Mouse (Mus musculus): ENCODE measurements at regions not wholly inside any gene's neighbourhood (a gene's known extent, or its start where the extent isn't known, plus 50 kb on each side); places are given as distances from the start of the nearest gene placed in this dataset.

DNA sequence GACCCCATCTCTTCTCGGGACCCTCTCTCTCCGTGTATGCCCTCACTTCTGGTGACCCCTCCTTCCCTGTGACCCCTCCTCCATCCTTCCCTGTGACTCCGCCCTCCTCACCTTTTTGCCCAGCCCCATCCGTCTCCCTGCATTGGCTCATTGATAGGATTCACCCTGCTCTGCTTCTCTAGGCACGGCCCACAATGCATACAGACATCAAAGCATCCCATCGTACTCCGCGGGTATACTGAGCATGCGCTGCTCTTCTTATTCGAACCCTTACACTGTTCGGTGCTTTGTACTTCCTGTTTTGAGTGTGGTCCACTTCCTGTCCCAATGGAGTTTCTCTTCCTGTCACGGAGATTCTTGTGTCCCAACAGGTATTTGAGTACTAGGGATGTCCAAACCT lies 504.8 kb downstream of the Tbc1d22a start:
- ATAC-seq (replicated peaks; ENCODE audit: low read depth, poor library complexity, severe bottlenecking) = no peak

DNA sequence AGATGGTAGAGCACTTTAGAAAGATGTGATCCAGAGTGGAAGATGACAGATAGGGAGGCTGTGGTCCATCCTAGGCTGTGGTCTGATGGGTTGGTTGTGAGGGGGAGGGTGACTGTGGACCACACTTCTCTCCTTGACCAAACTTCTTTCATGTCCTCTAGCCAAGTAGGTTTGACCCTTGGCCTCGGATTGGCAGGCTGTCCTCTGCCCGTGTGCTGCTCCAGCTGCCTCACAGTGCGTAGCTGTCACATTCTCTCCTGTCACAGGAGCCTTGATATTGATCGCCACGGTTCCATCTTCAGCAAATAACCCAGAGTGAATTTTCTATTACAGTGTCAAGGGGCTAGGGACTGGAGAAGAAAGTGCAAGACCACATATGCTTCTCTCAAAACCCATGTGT lies 506.9 kb downstream of the Tbc1d22a start:
- no peak for ATAC-seq (replicated peaks; ENCODE audit: low read depth, poor library complexity, severe bottlenecking)

DNA sequence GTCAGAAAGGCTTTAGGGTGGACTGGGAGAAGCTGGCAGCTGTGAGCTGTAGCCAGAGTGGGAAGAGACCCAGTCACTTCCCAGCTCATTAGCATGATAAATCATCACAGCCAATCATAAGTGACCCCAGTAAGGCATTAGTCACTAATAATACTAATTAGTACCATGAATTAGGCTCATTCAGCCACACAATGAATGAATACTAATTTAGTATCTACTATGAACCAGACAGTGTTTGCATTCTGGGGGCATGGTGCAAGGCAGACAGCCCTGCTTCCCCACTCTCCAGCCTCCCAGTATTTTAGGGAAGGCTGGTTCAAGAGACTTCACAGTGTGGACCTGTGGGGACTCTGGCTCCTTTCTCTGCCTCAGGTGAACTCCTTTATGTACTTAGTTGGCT lies 523.7 kb downstream of the Tbc1d22a start:
- ATAC-seq (replicated peaks; ENCODE audit: low read depth, poor library complexity, severe bottlenecking) = no peak

DNA sequence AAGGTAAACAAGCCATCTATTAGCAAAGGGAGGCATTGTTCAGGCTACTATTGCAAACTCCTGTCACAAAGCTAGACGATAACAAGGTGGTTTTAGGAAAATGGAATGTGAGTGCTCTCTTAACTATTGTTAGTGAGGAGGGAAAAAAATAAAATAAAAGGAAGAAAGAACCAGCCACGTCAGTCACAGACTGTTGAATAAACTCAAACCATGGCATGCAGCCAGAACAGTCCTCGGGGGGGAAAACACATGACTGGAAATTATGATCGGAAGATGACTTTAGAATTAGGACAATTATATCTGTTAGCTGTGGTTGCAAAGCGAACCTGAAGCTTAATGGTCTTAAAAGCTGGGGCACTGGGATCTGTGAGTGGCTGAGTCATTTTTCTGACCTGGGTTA lies 524.1 kb downstream of the Tbc1d22a start:
- ATAC-seq (replicated peaks; ENCODE audit: low read depth, poor library complexity, severe bottlenecking) = no peak

DNA sequence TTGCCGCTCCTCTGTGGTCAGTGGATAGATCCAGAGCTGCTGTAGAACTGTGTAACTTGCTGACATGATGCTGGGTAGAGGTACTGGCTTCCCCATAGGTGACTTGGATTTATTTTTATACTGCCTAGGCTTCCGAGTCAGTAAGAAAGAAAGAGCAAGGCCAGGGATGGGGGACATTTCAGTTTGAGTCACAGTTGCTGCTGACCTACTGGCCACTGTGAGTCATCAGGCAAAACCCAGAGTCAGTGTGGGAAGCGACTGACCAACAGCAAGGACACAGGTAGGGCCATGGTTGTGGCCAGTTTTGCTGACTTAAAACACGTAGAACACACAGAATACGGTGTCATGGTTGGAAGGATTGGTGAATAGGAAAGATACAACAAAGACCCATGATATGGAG lies 524.5 kb downstream of the Tbc1d22a start:
- no peak for ATAC-seq (replicated peaks; ENCODE audit: low read depth, poor library complexity, severe bottlenecking)

DNA sequence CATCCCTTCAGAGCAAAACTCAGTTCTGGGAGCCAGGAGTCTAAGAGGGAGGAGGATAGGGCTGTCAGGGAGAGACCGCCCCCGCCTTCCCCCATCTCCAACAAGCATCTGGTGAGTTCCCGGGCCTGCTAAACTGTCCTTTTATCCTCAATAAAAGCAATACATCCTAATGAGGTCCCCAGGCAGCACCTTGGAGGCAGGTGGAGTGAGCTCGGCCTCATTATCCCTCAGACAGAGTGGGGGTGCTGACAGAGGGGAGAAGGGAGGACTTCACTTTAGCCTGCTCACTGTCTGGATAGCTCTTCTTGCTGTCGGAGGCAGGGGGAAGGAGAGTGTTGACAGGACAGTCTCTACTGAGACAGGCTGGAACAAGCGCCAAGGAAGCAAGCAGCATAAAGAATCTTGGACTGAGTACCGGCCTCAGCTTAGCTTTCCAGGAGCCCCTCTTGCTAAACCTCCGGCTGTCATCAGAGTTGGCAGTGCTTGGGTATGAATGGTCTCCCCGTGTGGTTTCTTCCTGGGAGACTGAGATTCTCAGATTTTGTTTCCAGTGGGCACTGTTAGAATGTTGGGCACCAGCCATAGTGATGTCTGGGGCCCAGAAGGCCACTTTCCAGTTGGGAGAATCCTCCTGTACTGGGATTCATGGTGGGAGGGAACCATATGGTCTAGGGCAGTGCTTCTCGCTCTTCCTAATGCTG lies 537.3 kb downstream of the Tbc1d22a start:
- ATAC-seq (replicated peaks; ENCODE audit: low read depth, poor library complexity, severe bottlenecking) = no peak

DNA sequence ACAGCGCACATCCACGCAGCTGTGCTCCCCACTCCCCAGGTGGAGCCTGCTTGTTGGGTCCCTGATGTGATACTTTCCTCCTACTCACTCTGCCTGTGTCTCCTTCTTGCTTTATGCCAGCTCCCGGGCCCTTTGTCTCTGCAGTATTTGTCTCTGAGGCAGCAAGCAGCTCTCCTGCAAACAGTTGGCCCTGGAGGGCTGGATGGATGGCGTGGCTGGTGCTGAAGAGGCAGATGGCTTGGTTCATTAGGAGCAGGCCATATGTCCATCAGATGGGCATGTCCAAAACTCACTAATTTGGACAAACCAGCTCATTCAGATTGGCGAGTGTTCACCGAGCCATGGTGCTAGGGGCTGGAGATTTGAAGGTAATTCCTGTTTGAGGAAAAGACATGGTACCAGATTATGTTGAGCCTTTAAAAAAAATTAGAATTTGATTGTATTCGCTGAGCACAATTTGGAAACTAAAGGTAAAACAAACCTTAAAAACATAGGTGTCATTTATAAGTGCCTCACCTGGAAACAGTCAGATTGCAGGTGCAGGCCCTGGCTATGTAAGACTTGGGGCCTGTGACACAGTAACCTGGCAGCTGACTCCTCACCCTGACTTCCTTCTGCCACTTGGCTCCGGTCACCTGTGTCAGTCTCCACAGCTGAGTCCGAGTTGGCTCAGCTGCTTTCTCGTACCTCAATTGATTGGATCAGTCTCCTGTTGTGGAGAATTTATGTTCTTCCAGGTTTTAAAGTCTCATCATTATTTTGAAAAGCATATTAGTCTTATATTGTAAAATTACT lies 549.5 kb downstream of the Tbc1d22a start:
- no peak for ATAC-seq (replicated peaks; ENCODE audit: low read depth, poor library complexity, severe bottlenecking)

DNA sequence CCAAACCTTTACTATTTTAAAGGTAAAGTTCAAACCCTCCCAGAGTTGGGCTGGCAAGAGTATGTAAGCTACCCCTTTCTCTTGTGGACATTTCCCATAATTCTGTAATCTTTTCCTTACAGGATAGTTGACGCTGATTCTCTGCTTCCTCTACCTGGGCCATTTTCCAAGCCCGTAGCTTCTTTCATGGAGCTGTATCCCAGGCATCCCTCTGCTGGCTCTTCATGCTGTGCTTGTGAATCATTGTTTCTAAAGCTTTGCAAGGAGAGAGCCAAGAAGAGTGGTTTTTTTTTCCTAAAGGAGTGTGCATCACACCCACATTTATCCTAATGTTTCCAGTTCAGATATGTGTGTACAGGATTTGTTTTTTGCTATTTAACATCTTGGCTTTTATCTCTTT lies 553.4 kb downstream of the Tbc1d22a start:
- ATAC-seq (replicated peaks; ENCODE audit: low read depth, poor library complexity, severe bottlenecking) = no peak

DNA sequence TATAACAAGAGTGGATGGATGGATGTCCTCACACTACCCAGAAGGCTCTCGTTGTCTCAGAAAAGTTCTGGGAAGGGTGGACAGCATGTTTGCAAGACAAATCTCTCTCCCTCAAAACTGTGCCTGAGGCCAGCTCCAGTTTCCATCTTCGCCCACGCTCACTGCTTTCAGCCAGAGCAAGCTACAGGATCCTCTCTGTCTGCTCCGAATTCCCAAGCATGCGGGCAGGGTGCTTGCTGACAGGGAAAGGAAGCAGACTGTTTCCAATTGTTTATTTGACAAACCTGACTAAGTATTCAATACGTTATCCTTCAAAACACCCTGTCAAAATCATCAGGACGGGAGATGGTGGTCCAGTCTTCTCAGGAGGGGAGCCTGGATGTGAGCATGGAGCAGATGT lies 558.8 kb downstream of the Tbc1d22a start:
- no peak for ATAC-seq (replicated peaks; ENCODE audit: low read depth, poor library complexity, severe bottlenecking)

DNA sequence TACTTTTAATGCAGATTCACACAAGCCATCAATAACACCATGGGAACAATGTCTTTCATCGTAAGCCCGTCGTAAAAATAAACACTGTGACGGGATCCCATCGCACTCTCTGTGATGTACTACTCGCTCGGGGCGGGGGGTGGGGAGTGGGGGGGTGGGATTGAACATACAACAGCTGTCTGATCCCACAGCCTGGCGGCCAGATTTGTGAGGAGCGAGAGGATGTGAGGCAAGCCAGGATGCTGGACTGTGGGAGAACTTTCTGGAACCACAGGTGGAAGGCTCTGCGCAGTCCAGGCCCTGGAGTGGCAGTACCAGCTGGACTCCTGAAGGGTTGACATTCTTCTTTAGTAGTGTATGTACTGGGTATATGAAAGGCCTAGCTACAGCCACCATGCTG lies 563.7 kb downstream of the Tbc1d22a start:
- no peak for ATAC-seq (replicated peaks; ENCODE audit: low read depth, poor library complexity, severe bottlenecking)

DNA sequence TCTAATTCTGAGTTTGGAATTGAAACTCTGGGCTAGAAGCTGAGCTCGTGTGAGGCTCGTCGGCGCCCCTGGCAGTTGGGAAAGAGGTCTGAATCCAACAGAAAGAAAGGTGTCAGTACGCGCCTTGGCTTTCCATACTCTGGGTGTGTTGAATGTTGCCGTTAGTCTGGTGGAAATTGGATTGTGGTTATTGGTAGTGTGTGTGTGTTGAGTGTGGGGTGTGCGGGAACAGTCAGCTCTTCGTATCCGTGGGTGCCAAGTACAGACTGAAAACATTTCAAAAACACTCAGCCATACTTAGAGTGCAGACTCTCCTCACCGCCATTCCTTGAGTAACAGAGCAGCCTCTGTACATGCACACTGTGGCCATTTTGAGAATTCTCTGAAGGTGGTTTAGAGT lies 566.9 kb downstream of the Tbc1d22a start:
- ATAC-seq (replicated peaks; ENCODE audit: low read depth, poor library complexity, severe bottlenecking) = no peak

DNA sequence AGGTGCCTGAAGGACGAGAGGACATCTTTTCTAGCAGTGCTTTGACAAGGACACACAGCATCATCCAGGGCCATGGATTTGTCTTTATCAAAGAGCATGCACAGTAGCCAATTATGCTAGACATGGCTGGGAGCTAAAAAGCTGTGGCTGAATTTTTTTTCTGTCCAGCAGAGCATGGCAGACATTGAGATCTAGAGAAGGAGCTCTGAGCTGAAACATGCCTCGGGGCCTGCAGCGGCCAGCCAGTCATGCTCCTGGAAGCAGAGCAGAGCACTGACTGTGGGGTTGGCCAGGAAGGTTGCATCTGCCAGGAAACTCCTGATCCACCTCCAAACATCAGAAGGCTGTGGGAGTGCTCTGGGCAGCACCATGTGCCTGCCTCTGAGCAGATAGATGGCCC lies 580.5 kb downstream of the Tbc1d22a start:
- ATAC-seq (replicated peaks; ENCODE audit: low read depth, poor library complexity, severe bottlenecking) = no peak

DNA sequence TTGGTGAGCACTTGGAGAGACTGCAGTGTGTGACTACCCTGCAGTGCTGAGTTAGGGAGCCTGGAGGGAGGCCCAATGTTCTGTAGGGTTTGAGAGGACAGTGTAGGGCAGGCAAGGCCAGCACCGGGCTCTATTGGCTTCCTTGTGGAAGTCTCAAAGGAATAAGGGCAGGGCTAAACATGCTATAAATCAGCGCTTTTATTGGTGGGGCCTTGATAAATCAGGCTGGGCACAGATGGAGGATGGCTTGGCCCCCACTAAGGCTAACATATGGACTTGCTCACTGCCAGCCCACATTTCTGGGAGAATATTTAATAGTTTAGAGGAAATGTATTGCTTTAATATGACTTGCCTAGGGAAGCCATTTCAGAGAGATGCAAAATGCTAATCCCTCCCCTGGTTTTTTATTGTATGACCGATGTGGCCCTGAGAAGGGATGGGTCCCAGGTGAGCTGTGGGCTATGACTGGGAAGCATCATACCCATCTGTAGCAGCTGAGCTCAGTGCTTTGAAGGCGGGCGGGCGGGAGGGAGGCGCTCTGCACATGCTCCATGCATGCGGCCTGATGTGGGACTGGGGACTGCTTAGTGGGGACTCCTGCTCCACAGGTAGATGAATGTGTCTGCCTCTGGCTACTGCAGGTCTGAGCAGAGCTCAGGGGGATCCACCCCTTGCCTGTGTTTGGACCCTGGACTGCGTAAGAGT lies 584.4 kb downstream of the Tbc1d22a start:
- no peak for ATAC-seq (replicated peaks; ENCODE audit: low read depth, poor library complexity, severe bottlenecking)

DNA sequence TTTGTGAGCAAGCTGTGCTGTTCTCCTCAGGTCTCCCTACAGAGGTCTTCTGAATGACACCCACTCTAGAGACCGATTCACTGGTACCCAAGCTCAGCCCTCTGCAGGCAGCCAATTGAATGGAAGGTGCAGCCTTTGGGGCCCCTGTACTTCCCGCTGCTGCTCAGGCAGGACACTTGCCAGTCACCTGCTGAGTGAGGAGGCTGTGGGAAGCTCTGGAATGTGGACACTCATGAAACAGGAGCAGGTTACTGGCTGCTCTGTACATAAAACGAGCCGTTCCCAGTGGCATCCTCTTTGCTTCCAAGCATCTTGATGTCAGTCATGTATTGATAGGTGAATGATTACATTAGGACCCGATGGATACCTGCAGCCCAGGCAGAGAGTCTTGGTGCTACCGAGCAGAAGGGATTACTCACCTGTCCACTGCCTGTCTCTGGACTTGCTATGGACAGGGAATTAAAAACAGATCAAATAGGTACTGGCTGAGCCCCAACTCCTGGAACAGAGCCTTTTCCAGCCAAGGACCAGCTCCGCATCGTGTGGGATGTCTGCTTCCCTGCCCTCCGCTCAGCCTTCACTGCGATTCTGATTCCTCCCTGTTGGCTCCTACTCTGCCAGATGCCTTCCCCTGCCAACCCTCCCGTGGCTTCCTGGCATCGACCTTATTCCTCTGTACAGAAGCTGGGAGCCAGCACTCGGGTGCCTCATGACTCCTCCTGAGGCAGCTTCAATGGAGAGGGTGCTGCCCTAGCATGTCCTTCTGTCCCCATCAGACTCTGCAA lies 593.2 kb downstream of the Tbc1d22a start:
- ATAC-seq (replicated peaks; ENCODE audit: low read depth, poor library complexity, severe bottlenecking) = no peak

DNA sequence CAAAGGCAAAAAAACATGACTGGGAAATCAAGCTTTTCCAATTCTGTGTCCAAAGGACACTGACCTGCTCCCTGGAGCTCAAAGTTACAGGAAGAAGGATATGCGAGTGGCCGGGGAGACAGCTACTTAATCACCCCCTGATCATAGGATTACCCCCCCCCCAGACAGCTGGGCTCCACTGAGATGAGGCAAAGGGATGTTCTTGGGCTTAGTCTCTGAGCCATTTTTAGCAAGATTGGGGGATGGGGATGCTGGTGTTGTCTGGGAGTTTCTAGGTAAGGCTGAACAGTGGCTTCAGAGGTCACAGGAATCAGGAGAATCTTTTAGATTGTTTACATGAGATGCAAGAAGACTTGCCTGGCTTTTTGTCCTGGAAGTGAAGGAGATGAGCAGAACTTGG lies 597.6 kb downstream of the Tbc1d22a start:
- ATAC-seq (replicated peaks; ENCODE audit: low read depth, poor library complexity, severe bottlenecking) = no peak

DNA sequence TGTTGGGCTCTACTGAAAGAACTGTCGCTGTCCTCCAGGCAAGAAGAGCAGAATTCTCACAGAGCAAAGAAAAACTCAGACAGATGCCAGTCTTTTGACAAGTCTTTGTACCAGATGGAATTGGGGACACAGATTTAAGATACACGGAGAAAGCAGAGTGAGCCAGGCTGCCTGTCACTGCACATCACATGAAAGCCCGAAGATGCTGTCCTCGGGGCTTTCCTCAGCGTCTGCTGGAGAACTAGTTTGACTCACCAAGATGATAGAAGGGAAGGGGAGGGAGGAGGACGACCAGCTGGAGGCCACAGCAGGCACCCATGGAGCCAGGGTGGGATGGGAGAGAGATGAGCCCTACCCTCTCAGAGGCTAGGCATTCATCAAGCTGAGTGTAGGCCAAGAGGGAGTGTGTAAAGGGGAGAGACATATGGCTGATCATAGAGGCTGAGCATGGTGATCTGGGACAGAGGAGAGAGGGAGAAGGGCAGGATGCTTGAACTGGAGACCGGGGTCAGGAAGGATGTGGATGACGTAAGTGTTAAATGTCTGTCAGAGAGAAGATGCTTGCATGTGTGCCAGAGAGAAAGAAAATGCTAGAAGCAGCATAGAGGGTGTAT lies 600.7 kb downstream of the Tbc1d22a start:
- no peak for ATAC-seq (replicated peaks; ENCODE audit: low read depth, poor library complexity, severe bottlenecking)

DNA sequence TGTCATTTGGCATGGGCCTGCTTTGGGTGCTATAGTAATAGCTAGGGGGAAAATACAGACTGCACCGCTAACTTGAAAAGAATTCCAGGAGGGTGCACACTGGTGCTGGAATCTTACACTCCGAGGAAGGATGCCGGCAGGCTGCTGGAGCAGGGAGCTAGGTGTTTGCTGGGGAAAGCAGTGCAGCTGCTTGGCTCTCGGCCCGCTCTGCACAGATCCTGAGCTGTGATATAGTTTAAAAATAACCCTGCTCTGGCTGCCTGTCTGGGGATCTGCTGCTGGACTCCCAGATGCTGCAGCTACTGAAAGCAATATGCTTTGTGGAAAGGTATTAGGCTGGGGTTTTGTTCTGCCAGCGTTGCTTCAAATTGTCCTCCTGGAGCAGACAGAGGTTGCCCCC lies 621.7 kb downstream of the Tbc1d22a start:
- ATAC-seq (replicated peaks; ENCODE audit: low read depth, poor library complexity, severe bottlenecking) = no peak

DNA sequence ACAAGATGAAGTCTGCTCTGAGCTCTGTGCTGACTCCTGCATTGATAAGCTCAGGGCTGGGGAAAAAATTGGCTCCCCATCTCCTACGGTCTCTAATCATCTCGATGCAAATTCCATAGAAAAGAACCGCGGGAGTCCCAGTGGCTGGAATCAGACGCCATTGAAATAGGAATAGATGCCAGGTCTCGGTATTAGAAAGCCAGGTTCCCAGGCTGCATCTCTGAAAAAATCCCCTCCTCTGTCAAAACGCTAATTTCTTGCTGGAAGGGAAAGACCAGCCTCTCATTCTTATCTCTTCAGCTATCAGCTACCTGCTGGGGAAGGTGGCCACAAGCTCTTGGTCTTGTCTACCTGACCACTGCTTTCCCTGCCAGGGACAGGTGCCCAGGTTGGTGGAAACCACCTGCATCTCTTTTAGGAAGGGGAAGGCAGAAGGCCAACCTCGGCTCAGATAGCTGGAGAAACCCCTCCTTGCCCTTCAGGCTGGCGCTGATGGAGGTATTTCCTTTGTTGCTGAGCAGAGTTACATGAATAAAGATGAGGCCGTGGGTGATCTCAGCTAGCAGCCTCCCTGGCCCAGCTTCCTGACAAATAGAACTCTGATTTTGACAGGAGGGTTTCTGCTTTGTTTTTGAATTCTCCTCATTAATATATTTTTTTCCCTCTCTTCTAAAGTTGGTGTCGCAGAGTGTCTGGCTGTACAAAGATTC lies 638.1 kb downstream of the Tbc1d22a start:
- no peak for ATAC-seq (replicated peaks; ENCODE audit: low read depth, poor library complexity, severe bottlenecking)

DNA sequence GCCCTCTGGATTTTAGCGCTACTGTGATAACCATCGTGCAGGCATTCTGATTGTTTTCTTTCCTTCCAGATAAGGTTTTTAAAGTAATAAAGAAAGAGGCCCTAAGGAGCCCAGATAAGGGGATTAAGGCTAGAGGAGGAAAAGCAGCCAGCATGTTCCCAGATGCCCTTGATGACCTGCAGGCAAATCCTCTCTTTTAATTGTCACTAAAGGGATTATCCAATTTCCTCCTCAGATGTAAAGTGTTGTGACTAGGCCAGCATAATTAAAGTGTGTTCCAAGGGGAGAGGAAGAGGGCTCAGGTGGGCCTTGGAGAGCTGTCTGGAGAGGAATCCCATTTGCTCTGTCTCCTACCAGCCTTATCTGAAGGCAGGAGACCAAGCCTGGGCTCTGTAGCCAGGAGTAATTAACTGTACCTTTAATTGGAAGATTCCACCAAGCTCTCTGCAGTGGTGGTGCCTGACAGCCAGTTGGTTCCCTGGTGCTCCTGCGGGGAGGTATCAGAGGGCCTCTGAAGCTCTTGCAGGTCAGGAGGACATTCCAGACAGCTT lies 644.2 kb downstream of the Tbc1d22a start:
- no peak for ATAC-seq (replicated peaks; ENCODE audit: low read depth, poor library complexity, severe bottlenecking)
